Mouse (Mus musculus) liver, adult 2 months (tissue): ENCODE data around the gene Slc12a8.

ENCODE experiments used
- CTCF ChIP-seq: fragments of 200-500 bp; IDR thresholded peaks from 2 replicates; pipeline ENCODE4 v1.5.1; 2011; ENCODE audit warnings: low read depth, low read length, control low read depth
- POLR2A ChIP-seq: fragments of 200-500 bp; IDR thresholded peaks from 2 replicates; pipeline ENCODE4 v1.6.1; 2011; ENCODE audit warnings: low read length, control low read depth; ENCODE audit not compliant: insufficient read depth; ENCODE audit errors: extremely low read depth

- TF ChIP-seq CTCF = no peak
- TF ChIP-seq POLR2A = no peak
Measured at GRCm38 (mm10) chr16:33523571-33523970, 6.4 kb downstream of the Slc12a8 start.
